Mouse (Mus musculus) ES-Bruce4 (cell line): Measurements from ENCODE around the gene Alox5ap. TPM values are rescaled to one million over a fixed set of nuclear protein-coding genes. Genes with fewer than 3 reads are reported as not detected.

Experiments
- H3K27ac ChIP-seq: 2 replicates; pipeline ENCODE4 v1.5.1; 2012; ENCODE audit warnings: low read length, inconsistent platforms; ENCODE audit not compliant: insufficient read depth
- H3K27me3 ChIP-seq: 2 replicates; pipeline ENCODE4 v1.6.1; 2012; ENCODE audit warnings: mild to moderate bottlenecking, low read length, inconsistent platforms; ENCODE audit not compliant: control insufficient read depth, poor library complexity, insufficient read depth, severe bottlenecking
- H3K36me3 ChIP-seq: 2 replicates; pipeline ENCODE4 v1.6.1; 2012; ENCODE audit warnings: inconsistent platforms, mild to moderate bottlenecking, low read length, moderate library complexity; ENCODE audit not compliant: control insufficient read depth, poor library complexity, insufficient read depth, severe bottlenecking
- H3K4me1 ChIP-seq: one replicate; pipeline ENCODE4 v1.8.1; 2011; ENCODE audit warnings: low read length; ENCODE audit not compliant: control insufficient read depth, insufficient read depth
- H3K4me3 ChIP-seq: 2 replicates; pipeline ENCODE4 v1.5.1; 2011; ENCODE audit warnings: low read depth, mild to moderate bottlenecking, low read length
- H3K9ac ChIP-seq: 2 replicates; pipeline ENCODE4 v1.6.1; 2012; ENCODE audit warnings: low read depth, mild to moderate bottlenecking, inconsistent platforms; ENCODE audit not compliant: poor library complexity, severe bottlenecking
- H3K9me3 ChIP-seq: replicated peaks from 2 replicates; pipeline ENCODE4 v1.6.1; 2012; ENCODE audit warnings: mild to moderate bottlenecking, low read length, inconsistent platforms; ENCODE audit not compliant: control insufficient read depth, poor library complexity, insufficient read depth, severe bottlenecking
- CTCF ChIP-seq: IDR thresholded peaks from one replicate; pipeline ENCODE4 v1.8.1; 2011; ENCODE audit warnings: low read depth, low read length
- EP300 ChIP-seq: IDR thresholded peaks from 2 replicates; pipeline ENCODE4 v1.6.1; 2011; ENCODE audit warnings: low read depth, low read length; ENCODE audit not compliant: insufficient read depth
- POLR2A ChIP-seq: IDR thresholded peaks from one replicate; pipeline ENCODE4 v1.8.1; 2011; ENCODE audit warnings: low read length; ENCODE audit not compliant: insufficient read depth
- polyA plus RNA-seq: library from polyadenylated mRNA; stranded (reverse); fragments of >200 nt; gene quantifications from 2 replicates; pipeline ENCODE4 v1.2.4, GENCODE M21; 2011; ENCODE audit warnings: low read depth; ENCODE audit not compliant: missing spikeins, insufficient read depth, insufficient read length

Alox5ap gene
- polyA plus RNA-seq, 1 experiment, result 1.2 TPM

- Histone ChIP-seq H3K36me3 (no peaks in the 10 kb centered on the region), H3K4me1 (peaks cover 8% of the 10 kb centered on the region), H3K9ac (no peak overlapping the region), H3K27ac (no peak overlapping the region), H3K4me3 (no peak overlapping the region), H3K9me3 (no peaks in the 10 kb centered on the region), H3K27me3 (no peaks in the 10 kb centered on the region)
- TF ChIP-seq POLR2A (no peak), CTCF (no peak), EP300 (no peak)
Observed at GRCm38 (mm10) chr5:149322938-149323553, 58.5 kb downstream of the Alox5ap start.

- H3K27me3 ChIP-seq, result no peaks in the 10 kb centered on the region
Observed at GRCm38 (mm10) chr5:149324739-149325138, 60.2 kb downstream of the Alox5ap start.

GRCm38 (mm10) chr5:149329098-149329887 lies 64.7 kb downstream of the Alox5ap start:
- Histone ChIP-seq H3K27ac (no peak overlapping the region), H3K36me3 (no peaks in the 10 kb centered on the region), H3K27me3 (no peaks in the 10 kb centered on the region)

More at GRCm38 (mm10) chr5:149324739-149325138, 60.2 kb downstream of the Alox5ap start:
- Histone ChIP-seq H3K27ac (no peak overlapping the region), H3K36me3 (no peaks in the 10 kb centered on the region), H3K9me3 (no peaks in the 10 kb centered on the region), H3K4me3 (no peak overlapping the region), H3K4me1 (peaks cover 8% of the 10 kb centered on the region), H3K9ac (no peak overlapping the region)
- TF ChIP-seq EP300 (no peak), POLR2A (no peak), CTCF (no peak)

GRCm38 (mm10) chr5:149330601-149331000 lies 66.0 kb downstream of the Alox5ap start:
- no peaks in the 10 kb centered on the region for H3K36me3 ChIP-seq
- H3K9ac ChIP-seq, result no peak overlapping the region
- no peak overlapping the region for H3K4me3 ChIP-seq
- no peaks in the 10 kb centered on the region for H3K4me1 ChIP-seq
- TF ChIP-seq CTCF (no peak), POLR2A (no peak), EP300 (no peak)
- 0 out of 2 replicates have a peak, but pooled peaks cover 7% of the 10 kb centered on the region for H3K9me3 ChIP-seq
- H3K27ac ChIP-seq, result no peak overlapping the region
- H3K27me3 ChIP-seq, result no peaks in the 10 kb centered on the region

More at GRCm38 (mm10) chr5:149329098-149329887, 64.7 kb downstream of the Alox5ap start:
- Histone ChIP-seq H3K4me3 (no peak overlapping the region), H3K9ac (no peak overlapping the region), H3K9me3 (0 out of 2 replicates have a peak, but pooled peaks cover 7% of the 10 kb centered on the region), H3K4me1 (no peaks in the 10 kb centered on the region)
- no peak for TF ChIP-seq POLR2A

- no peak overlapping the region for H3K9ac ChIP-seq
- 0 out of 2 replicates have a peak, but pooled peaks cover 7% of the 10 kb centered on the region for H3K9me3 ChIP-seq
- H3K27me3 ChIP-seq, result no peaks in the 10 kb centered on the region
- H3K4me1 ChIP-seq, result no peaks in the 10 kb centered on the region
- H3K27ac ChIP-seq, result no peak overlapping the region
- no peaks in the 10 kb centered on the region for H3K36me3 ChIP-seq
- no peak overlapping the region for H3K4me3 ChIP-seq
- no peak for TF ChIP-seq POLR2A
- TF ChIP-seq EP300, result no peak
- TF ChIP-seq CTCF, result no peak
Observed at GRCm38 (mm10) chr5:149331407-149332143, 67.0 kb downstream of the Alox5ap start.

- Histone ChIP-seq H3K4me3 (no peak overlapping the region), H3K27ac (no peak overlapping the region), H3K27me3 (no peaks in the 10 kb centered on the region), H3K36me3 (no peaks in the 10 kb centered on the region), H3K9ac (no peak overlapping the region), H3K4me1 (no peaks in the 10 kb centered on the region), H3K9me3 (0 out of 2 replicates have a peak, but pooled peaks cover 7% of the 10 kb centered on the region)
- no peak for TF ChIP-seq POLR2A
- TF ChIP-seq EP300, result no peak
- no peak for TF ChIP-seq CTCF
Observed at GRCm38 (mm10) chr5:149332787-149333186, 68.2 kb downstream of the Alox5ap start.
